Mouse (Mus musculus): ENCODE measurements around the gene Ampd1.

DNA sequence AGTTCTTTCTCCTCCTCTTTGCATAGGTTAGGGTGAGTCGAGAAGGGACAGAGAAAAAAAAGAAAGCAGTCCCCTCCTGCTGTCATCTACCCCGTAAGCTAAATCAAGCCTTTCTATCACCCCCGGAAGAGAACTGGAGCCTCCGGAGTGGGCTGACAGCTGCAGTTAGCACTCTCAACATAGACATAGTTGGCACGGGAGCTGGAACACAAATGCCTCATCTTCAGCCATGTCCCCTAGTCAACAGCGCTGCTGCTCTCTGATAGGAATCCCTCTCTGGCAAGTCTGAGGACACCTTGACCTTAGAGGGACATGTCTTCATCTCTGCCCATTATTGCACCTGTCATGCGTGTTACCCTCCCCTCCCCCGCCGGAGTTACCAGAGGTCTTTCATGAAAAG, 5.5 kb downstream of the Ampd1 start:
- TF ChIP-seq CHD2 (IDR thresholded peaks at IDR 0.05; ENCODE audit: low read depth, low read length) (no peak), ZNF384 (IDR thresholded peaks at IDR 0.05; ENCODE audit: low read depth, low read length) (no peak), ZC3H11A (IDR thresholded peaks at IDR 0.05; ENCODE audit: borderline replicate concordance, low read depth, low read length) (no peak), HCFC1 (IDR thresholded peaks at IDR 0.05; ENCODE audit: borderline replicate concordance, insufficient read depth, low read length) (no peak)
